Mouse (Mus musculus): ENCODE measurements around the gene Ppfibp2.

GRCm38 (mm10) chr7:107625781-107626180 lies 30.8 kb downstream of the Ppfibp2 start:
- TF ChIP-seq GATA1 (IDR thresholded peaks at IDR 0.05; ENCODE audit: borderline replicate concordance, low read length) = no peak
- TF ChIP-seq FLI1 (IDR thresholded peaks at IDR 0.05; ENCODE audit: low read length) = no peak
